Mouse (Mus musculus): Measurements from ENCODE around the gene Mrc2. TPM values are rescaled to one million over a fixed set of nuclear protein-coding genes. Genes with fewer than 3 reads are reported as not detected.

The Mrc2 gene
- polyA plus RNA-seq, 1 experiment from 2014 or later: 3.4 TPM

- DNase-seq (ENCODE audit: low spot score) (no peak), ATAC-seq (ENCODE audit: low FRiP score) (no peak)
- no peak overlapping the region for H3K4me2 ChIP-seq (replicated peaks)
- H3K9ac ChIP-seq: no peak overlapping the region
- no peaks in the 10 kb centered on the region for H3K9me3 ChIP-seq (ENCODE audit: control insufficient read depth, low read length)
- H3K4me3 ChIP-seq (replicated peaks; ENCODE audit: low read length): no peak overlapping the region
- 92% methylated on average over 4 of the region's 4 CpGs for WGBS
- no peaks in the 10 kb centered on the region for H3K36me3 ChIP-seq (replicated peaks; ENCODE audit: control insufficient read depth, insufficient read depth)
- peaks cover 25% of the 10 kb centered on the region for H3K4me1 ChIP-seq (replicated peaks; ENCODE audit: control insufficient read depth, insufficient read depth, low read length)
- H3K27ac ChIP-seq: no peak overlapping the region
- H3K27me3 ChIP-seq (ENCODE audit: control insufficient read depth, insufficient read depth, low read length): no peaks in the 10 kb centered on the region
Observed at GRCm38 (mm10) chr11:105316121-105316520, 23.7 kb downstream of the Mrc2 start.

- no peaks in the 10 kb centered on the region for H3K27me3 ChIP-seq (ENCODE audit: control insufficient read depth, insufficient read depth, low read length)
- peaks cover 15% of the 10 kb centered on the region for H3K4me1 ChIP-seq (replicated peaks; ENCODE audit: control insufficient read depth, insufficient read depth, low read length)
- 96% methylated on average over 6 of the region's 6 CpGs for WGBS
- H3K9me3 ChIP-seq (ENCODE audit: control insufficient read depth, low read length): no peaks in the 10 kb centered on the region
- ATAC-seq (ENCODE audit: low FRiP score): no peak
- DNase-seq (ENCODE audit: low spot score): no peak
- H3K9ac ChIP-seq: no peak overlapping the region
- H3K36me3 ChIP-seq (replicated peaks; ENCODE audit: control insufficient read depth, insufficient read depth): no peaks in the 10 kb centered on the region
- H3K27ac ChIP-seq: no peak overlapping the region
- no peak overlapping the region for H3K4me3 ChIP-seq (replicated peaks; ENCODE audit: low read length)
- H3K4me2 ChIP-seq (replicated peaks): no peak overlapping the region
Observed at GRCm38 (mm10) chr11:105317769-105318168, 25.3 kb downstream of the Mrc2 start.

DNA sequence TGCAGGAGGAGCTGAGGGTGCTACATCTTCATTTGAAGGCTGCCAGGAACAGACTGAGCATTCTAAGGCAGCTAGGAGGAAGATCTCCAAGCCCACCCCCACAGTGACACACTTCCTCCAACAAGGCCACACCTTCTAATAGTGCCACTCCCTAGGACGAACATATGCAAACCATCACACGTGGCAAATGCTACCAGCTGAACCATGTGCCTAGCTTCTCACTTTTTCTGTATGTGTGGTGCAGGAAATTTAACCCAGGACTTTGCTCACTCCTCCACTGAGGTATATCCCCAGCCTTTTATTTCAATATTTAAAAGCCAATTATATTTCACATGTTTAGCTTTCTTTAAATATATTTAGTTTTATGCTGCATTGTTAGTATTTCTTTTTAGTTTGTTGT, 28.6 kb downstream of the Mrc2 start:
- Histone ChIP-seq H3K4me2 (replicated peaks) (no peak overlapping the region), H3K9me3 (ENCODE audit: control insufficient read depth, low read length) (no peaks in the 10 kb centered on the region), H3K4me3 (replicated peaks; ENCODE audit: low read length) (no peak overlapping the region), H3K9ac (no peak overlapping the region), H3K4me1 (replicated peaks; ENCODE audit: control insufficient read depth, insufficient read depth, low read length) (no peaks in the 10 kb centered on the region), H3K27ac (no peak overlapping the region), H3K36me3 (replicated peaks; ENCODE audit: control insufficient read depth, insufficient read depth) (no peaks in the 10 kb centered on the region), H3K27me3 (ENCODE audit: control insufficient read depth, insufficient read depth, low read length) (no peaks in the 10 kb centered on the region)
- WGBS: 78% methylated on average over 2 of the region's 2 CpGs
- no peak for ATAC-seq (ENCODE audit: low FRiP score)
- no peak for DNase-seq (ENCODE audit: low spot score)

GRCm38 (mm10) chr11:105323530-105323929, 31.1 kb downstream of the Mrc2 start:
- 89% methylated on average over 5 of the region's 5 CpGs for WGBS
- H3K27me3 ChIP-seq (ENCODE audit: control insufficient read depth, insufficient read depth, low read length): no peaks in the 10 kb centered on the region
- no peak overlapping the region for H3K27ac ChIP-seq
- H3K4me1 ChIP-seq (replicated peaks; ENCODE audit: control insufficient read depth, insufficient read depth, low read length): no peaks in the 10 kb centered on the region
- no peak overlapping the region for H3K4me2 ChIP-seq (replicated peaks)
- no peak overlapping the region for H3K4me3 ChIP-seq (replicated peaks; ENCODE audit: low read length)
- ATAC-seq (ENCODE audit: low FRiP score) (no peak), DNase-seq (ENCODE audit: low spot score) (no peak)
- H3K36me3 ChIP-seq (replicated peaks; ENCODE audit: control insufficient read depth, insufficient read depth): no peaks in the 10 kb centered on the region
- no peak overlapping the region for H3K9ac ChIP-seq
- no peaks in the 10 kb centered on the region for H3K9me3 ChIP-seq (ENCODE audit: control insufficient read depth, low read length)

DNA sequence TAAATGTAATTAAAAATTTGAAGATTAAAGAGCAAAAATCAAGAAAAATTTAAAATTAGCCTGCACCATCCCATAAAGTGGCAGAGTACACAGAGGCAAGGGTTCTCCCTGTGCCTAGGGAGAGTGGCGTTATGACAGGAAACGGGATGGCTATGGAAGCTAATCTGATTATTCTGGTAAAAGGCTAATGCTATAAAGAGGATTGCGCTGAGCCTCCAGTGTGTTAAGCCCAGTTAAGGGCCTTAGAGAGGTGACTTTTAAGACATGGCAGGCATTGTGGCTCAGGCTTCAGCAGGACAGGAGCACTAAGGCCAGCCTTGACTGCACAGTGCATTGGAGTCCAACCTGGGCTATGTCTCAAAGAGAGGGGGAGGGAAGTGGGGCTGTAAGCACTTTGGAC, 34.7 kb downstream of the Mrc2 start:
- H3K4me1 ChIP-seq (replicated peaks; ENCODE audit: control insufficient read depth, insufficient read depth, low read length): no peaks in the 10 kb centered on the region; the same call in 1 of the 2 replicates
- no peak overlapping the region for H3K4me3 ChIP-seq (replicated peaks; ENCODE audit: low read length)
- no peaks in the 10 kb centered on the region for H3K9me3 ChIP-seq (ENCODE audit: control insufficient read depth, low read length)
- H3K36me3 ChIP-seq (replicated peaks; ENCODE audit: control insufficient read depth, insufficient read depth): no peaks in the 10 kb centered on the region
- H3K4me2 ChIP-seq (replicated peaks): no peak overlapping the region
- WGBS: 86% methylated on average over 3 of the region's 3 CpGs
- DNase-seq (ENCODE audit: low spot score) (no peak), ATAC-seq (ENCODE audit: low FRiP score) (no peak)
- H3K27ac ChIP-seq: no peak overlapping the region
- H3K9ac ChIP-seq: no peak overlapping the region
- H3K27me3 ChIP-seq (ENCODE audit: control insufficient read depth, insufficient read depth, low read length): no peaks in the 10 kb centered on the region

DNA sequence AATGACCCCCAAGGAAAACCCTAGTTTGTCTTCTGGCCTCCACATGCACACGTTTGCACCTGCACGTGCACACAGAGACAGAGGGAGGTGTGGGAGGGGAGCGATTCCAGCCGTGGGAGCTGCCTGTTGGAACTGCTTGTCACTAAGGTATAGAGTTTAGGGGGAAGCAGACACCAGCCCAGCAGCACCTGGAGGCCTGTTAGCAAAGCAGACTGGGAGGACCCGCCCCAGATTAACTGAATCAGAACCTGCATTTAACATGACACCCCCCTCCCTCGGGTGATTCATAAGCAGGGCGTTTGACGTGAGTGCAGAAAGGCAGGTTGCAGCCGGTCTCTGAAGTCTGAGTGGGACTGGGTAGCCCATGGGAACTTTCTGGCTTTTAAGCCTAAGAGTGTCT, 37.5 kb downstream of the Mrc2 start:
- ATAC-seq (ENCODE audit: low FRiP score): no peak
- 83% methylated on average over 9 of the region's 9 CpGs for WGBS
- DNase-seq (ENCODE audit: low spot score): no peak
- H3K9ac ChIP-seq: no peak overlapping the region
- no peaks in the 10 kb centered on the region; the same call in none of the 2 replicates for H3K4me1 ChIP-seq (replicated peaks; ENCODE audit: control insufficient read depth, insufficient read depth, low read length)
- no peak overlapping the region for H3K27ac ChIP-seq
- H3K27me3 ChIP-seq (ENCODE audit: control insufficient read depth, insufficient read depth, low read length): no peaks in the 10 kb centered on the region
- no peak overlapping the region for H3K4me3 ChIP-seq (replicated peaks; ENCODE audit: low read length)
- no peaks in the 10 kb centered on the region for H3K36me3 ChIP-seq (replicated peaks; ENCODE audit: control insufficient read depth, insufficient read depth)
- H3K4me2 ChIP-seq (replicated peaks): no peak overlapping the region
- H3K9me3 ChIP-seq (ENCODE audit: control insufficient read depth, low read length): no peaks in the 10 kb centered on the region

GRCm38 (mm10) chr11:105331129-105331528, 38.7 kb downstream of the Mrc2 start:
- Histone ChIP-seq H3K9me3 (ENCODE audit: control insufficient read depth, low read length) (no peaks in the 10 kb centered on the region), H3K27me3 (ENCODE audit: control insufficient read depth, insufficient read depth, low read length) (no peaks in the 10 kb centered on the region), H3K36me3 (replicated peaks; ENCODE audit: control insufficient read depth, insufficient read depth) (no peaks in the 10 kb centered on the region), H3K9ac (no peak overlapping the region), H3K4me1 (replicated peaks; ENCODE audit: control insufficient read depth, insufficient read depth, low read length) (no peaks in the 10 kb centered on the region; the same call in none of the 2 replicates), H3K4me2 (replicated peaks) (no peak overlapping the region), H3K27ac (no peak overlapping the region), H3K4me3 (replicated peaks; ENCODE audit: low read length) (no peak overlapping the region)
- 86% methylated on average over 3 of the region's 3 CpGs for WGBS
- ATAC-seq (ENCODE audit: low FRiP score): no peak
- no peak for DNase-seq (ENCODE audit: low spot score)

DNA sequence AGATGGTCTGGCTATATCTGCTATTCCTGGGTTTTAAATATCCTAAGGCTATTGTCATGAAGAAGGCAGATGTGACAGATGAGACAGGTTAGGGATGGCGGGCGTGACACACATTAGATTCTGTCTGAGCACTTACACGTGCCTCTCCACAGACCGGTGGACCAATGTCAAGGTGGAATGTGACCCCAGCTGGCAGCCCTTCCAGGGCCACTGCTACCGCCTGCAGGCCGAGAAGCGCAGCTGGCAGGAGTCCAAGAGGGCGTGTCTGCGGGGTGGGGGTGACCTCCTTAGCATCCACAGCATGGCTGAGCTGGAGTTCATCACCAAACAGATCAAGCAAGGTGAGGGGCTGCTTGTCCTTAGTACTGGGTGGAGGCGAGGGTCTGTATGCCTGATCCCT, 39.3 kb downstream of the Mrc2 start:
- DNase-seq (ENCODE audit: low spot score): no peak
- Histone ChIP-seq H3K9ac (no peak overlapping the region; the same call in 1 of the 2 replicates), H3K9me3 (ENCODE audit: control insufficient read depth, low read length) (no peaks in the 10 kb centered on the region), H3K27ac (no peak overlapping the region), H3K4me1 (replicated peaks; ENCODE audit: control insufficient read depth, insufficient read depth, low read length) (no peaks in the 10 kb centered on the region; the same call in none of the 2 replicates), H3K36me3 (replicated peaks; ENCODE audit: control insufficient read depth, insufficient read depth) (no peaks in the 10 kb centered on the region), H3K4me3 (replicated peaks; ENCODE audit: low read length) (no peak overlapping the region), H3K27me3 (ENCODE audit: control insufficient read depth, insufficient read depth, low read length) (no peaks in the 10 kb centered on the region), H3K4me2 (replicated peaks) (no peak overlapping the region)
- ATAC-seq (ENCODE audit: low FRiP score): no peak
- 38% methylated on average over 10 of the region's 10 CpGs for WGBS

GRCm38 (mm10) chr11:105332468-105332867, 40.0 kb downstream of the Mrc2 start:
- Histone ChIP-seq H3K36me3 (replicated peaks; ENCODE audit: control insufficient read depth, insufficient read depth) (no peaks in the 10 kb centered on the region), H3K27me3 (ENCODE audit: control insufficient read depth, insufficient read depth, low read length) (no peaks in the 10 kb centered on the region), H3K4me1 (replicated peaks; ENCODE audit: control insufficient read depth, insufficient read depth, low read length) (no peaks in the 10 kb centered on the region; the same call in none of the 2 replicates), H3K9me3 (ENCODE audit: control insufficient read depth, low read length) (no peaks in the 10 kb centered on the region), H3K27ac (no peak overlapping the region), H3K4me3 (replicated peaks; ENCODE audit: low read length) (no peak overlapping the region), H3K9ac (no peak overlapping the region), H3K4me2 (replicated peaks) (no peak overlapping the region)
- no peak for ATAC-seq (ENCODE audit: low FRiP score)
- peak; percentile 83 for DNase-seq (ENCODE audit: low spot score)
- WGBS: 54% methylated on average over 8 of the region's 8 CpGs

All from hindbrain, embryonic 14.5 days (tissue).